Mouse (Mus musculus) limb, embryonic 14.5 days (tissue): ENCODE data around the gene Gm26620. TPM values are rescaled to one million over a fixed set of nuclear protein-coding genes. Genes with fewer than 3 reads are reported as not detected.
A peak's percentile ranks its signal among the peaks of the same experiment; 100 is the strongest.

Experiments used
- ATAC-seq: fragments of 200-750 bp; cut with Nextera tagmentation; 2 replicates; pipeline ENCODE4 v1.8.0; 2017; ENCODE audit warnings: low read depth, moderate number of reproducible peaks, moderate TSS enrichment; ENCODE audit not compliant: low FRiP score
- DNase-seq: peaks from one replicate; pipeline ENCODE4 v3.0.0-alpha.2; 2015; ENCODE audit warnings: low spot score
- H3K27ac ChIP-seq: fragments of 300-500 bp; sonication (generic); replicated peaks from 2 replicates; pipeline ENCODE4 v1.5.1; 2014; ENCODE audit warnings: low read depth, mild to moderate bottlenecking, low read length, moderate library complexity, mixed read lengths
- H3K27me3 ChIP-seq: fragments of 300-500 bp; sonication (generic); 2 replicates; pipeline ENCODE4 v1.6.1; 2014; ENCODE audit warnings: low read length, mixed read lengths; ENCODE audit not compliant: control insufficient read depth, insufficient read depth
- H3K36me3 ChIP-seq: fragments of 300-500 bp; sonication (generic); 2 replicates; pipeline ENCODE4 v1.6.1; 2014; ENCODE audit warnings: mild to moderate bottlenecking, low read length, moderate library complexity, mixed read lengths; ENCODE audit not compliant: control insufficient read depth, insufficient read depth
- H3K4me1 ChIP-seq: fragments of 300-500 bp; sonication (generic); 2 replicates; pipeline ENCODE4 v1.6.1; 2014; ENCODE audit warnings: antibody characterized with exemption, low read length, mixed read lengths; ENCODE audit not compliant: control insufficient read depth, insufficient read depth
- H3K4me2 ChIP-seq: fragments of 300-500 bp; sonication (generic); replicated peaks from 2 replicates; pipeline ENCODE4 v1.6.1; 2014; ENCODE audit warnings: low read depth, mild to moderate bottlenecking, low read length, moderate library complexity; ENCODE audit not compliant: severe bottlenecking
- H3K4me3 ChIP-seq: fragments of 300-500 bp; sonication (generic); replicated peaks from 2 replicates; pipeline ENCODE4 v1.5.1; 2014; ENCODE audit warnings: low read length
- H3K9ac ChIP-seq: fragments of 300-500 bp; sonication (generic); 2 replicates; pipeline ENCODE4 v1.6.1; 2014; ENCODE audit warnings: mild to moderate bottlenecking, low read depth, low read length, moderate library complexity; ENCODE audit not compliant: severe bottlenecking
- H3K9me3 ChIP-seq: fragments of 300-500 bp; sonication (generic); 2 replicates; pipeline ENCODE4 v1.6.1; 2016; ENCODE audit warnings: low read length; ENCODE audit not compliant: control insufficient read depth
- POLR2A ChIP-seq: fragments of 200-500 bp; IDR thresholded peaks from 2 replicates; pipeline ENCODE4 v1.8.0; 2012; ENCODE audit warnings: inconsistent platforms, mild to moderate bottlenecking, moderate library complexity, borderline replicate concordance; ENCODE audit not compliant: insufficient read depth, insufficient read length; ENCODE audit errors: extremely low read depth
- WGBS: fragments of 180-500 bp; shearing (Covaris S2); extraction: QIAGEN DNeasy Blood & Tissue Kit; methylation state at CpG from one replicate; pipeline ENCODE4 v1.1.7; 2014; 5-methylcytosine and 5-hydroxymethylcytosine counted together
- polyA plus RNA-seq, 2 experiments: library from polyadenylated mRNA; depleted of rRNA in 1 of 2; stranded (reverse) in 1 of 2; unstranded in 1 of 2; fragments of >200 nt; fragmentation: Nextera tagmentation in 1 of 2; extraction: Ambion mirVana in 1 of 2; gene quantifications; 2 replicates each; pipeline versions ENCODE4 v1.2.1 to v1.2.3; 2012 to 2014

Gene Gm26620
- polyA plus RNA-seq (2012; rRNA removed), result 0.72 and 0.91 TPM in 2 replicates
- 0.78 and 0.82 TPM in 2 replicates for polyA plus RNA-seq (2014; fragmentation: Nextera tagmentation; extraction: Ambion mirVana)

DNA sequence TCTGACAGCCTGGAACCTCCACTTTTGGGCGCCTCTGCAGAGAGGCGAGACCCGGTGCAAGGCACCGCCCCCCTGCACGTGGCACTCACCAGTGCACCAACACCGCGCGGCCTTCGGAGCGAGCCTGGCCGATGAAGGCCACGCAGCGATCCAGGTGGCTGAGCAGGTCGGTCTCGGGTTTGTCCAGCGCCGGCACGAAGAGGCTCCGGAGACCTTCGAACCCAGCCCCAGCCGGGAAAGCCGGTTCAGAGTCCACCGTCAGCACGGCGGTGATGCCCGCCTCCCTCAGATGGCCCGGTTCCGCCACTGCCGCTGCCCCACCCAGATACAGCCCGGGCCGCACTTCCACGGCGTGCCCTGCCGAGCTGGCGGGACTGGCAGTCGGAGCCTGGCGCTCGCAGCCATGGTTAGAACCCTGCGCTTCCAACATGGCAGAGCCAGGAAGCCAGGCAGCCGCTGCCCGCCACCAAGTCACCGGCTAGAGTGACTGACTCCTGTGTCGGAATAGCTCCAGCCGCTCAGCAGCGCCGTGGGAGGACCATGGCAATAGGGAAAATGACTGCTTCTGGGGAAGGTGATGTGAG lies at the start of gene Gm26620, which contains the start of gene Dusp12:
Gm26620 (plus strand) TSS at position 88 of the 584 bp plus-strand sequence.
Dusp12 (minus strand) TSS at position 563 of the 584 bp plus-strand sequence.
- no peaks in the 10 kb centered on the region for H3K27me3 ChIP-seq
- peak; percentile 73; the same call in 1 of the 2 replicates for TF ChIP-seq POLR2A
- H3K4me2 ChIP-seq, result peak within 1 kb of the TSS; percentile 78
- peak within 1 kb of the TSS; percentile 97 for H3K4me3 ChIP-seq
- ATAC-seq (peak; percentile 93), DNase-seq (peak; percentile 96)
- under 1% methylated on average over 40 of the region's 46 CpGs for WGBS
- H3K9ac ChIP-seq, result peak within 1 kb of the TSS; percentile 90
- H3K9me3 ChIP-seq, result no peaks in the 10 kb centered on the region
- H3K4me1 ChIP-seq, result peaks cover 9% of the 10 kb centered on the region
- H3K27ac ChIP-seq, result peak within 1 kb of the TSS; percentile 85
- H3K36me3 ChIP-seq, result peaks cover 5% of the 10 kb centered on the region

DNA sequence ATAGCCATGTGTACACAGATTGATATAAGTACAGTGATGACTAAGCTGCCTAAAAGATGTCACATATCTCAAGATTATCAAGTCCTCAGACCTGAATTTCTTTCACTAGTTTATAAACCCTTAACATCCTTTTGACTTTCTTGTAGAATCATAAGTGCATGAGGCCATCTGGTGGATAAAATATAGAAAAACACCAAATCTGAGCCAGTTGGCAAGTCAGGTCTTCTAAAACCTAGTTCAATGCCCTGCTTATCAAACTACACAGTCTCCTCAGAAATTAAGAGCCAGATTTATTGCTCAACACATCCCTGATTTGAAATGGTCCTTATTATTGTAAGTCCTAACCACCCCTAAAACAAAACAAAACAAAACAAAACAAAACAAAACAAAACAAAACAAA lies 45.2 kb upstream of the Gm26620 start:
- Histone ChIP-seq H3K9me3 (no peaks in the 10 kb centered on the region), H3K27me3 (no peaks in the 10 kb centered on the region), H3K36me3 (peaks cover 16% of the 10 kb centered on the region), H3K9ac (no peak overlapping the region), H3K4me3 (no peak overlapping the region), H3K4me2 (no peak overlapping the region), H3K4me1 (0 out of 2 replicates have a peak, but pooled peaks cover 2% of the 10 kb centered on the region), H3K27ac (no peak overlapping the region)
- no peak for TF ChIP-seq POLR2A
- DNase-seq, result peak; percentile 67
- no peak for ATAC-seq

DNA sequence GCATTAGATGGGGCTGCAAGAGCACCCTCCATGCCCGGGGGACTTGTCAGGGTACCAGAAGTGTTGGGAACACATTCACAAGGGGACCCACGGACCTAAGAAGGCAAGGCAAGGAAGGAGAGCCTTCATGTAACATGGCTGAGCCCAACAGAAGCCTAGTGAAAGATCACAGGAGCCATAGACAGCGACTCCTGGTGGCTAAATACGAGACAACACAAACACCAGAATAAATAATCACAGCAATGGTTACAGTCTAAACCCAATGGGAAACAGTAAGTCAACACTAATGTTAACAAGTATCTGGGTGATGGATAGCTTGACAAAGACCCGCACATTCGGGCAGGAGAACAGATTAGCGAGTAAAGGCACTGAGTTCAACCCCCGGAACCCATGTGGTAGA lies 40.5 kb upstream of the Gm26620 start:
- Histone ChIP-seq H3K9ac (no peak overlapping the region), H3K36me3 (peaks cover 16% of the 10 kb centered on the region), H3K9me3 (no peaks in the 10 kb centered on the region), H3K4me2 (no peak overlapping the region), H3K4me1 (no peaks in the 10 kb centered on the region), H3K27me3 (no peaks in the 10 kb centered on the region), H3K27ac (no peak overlapping the region), H3K4me3 (no peak overlapping the region)
- WGBS, result 58% methylated on average over 8 of the region's 8 CpGs
- ATAC-seq (no peak), DNase-seq (peak; percentile 27)
- no peak for TF ChIP-seq POLR2A

DNA sequence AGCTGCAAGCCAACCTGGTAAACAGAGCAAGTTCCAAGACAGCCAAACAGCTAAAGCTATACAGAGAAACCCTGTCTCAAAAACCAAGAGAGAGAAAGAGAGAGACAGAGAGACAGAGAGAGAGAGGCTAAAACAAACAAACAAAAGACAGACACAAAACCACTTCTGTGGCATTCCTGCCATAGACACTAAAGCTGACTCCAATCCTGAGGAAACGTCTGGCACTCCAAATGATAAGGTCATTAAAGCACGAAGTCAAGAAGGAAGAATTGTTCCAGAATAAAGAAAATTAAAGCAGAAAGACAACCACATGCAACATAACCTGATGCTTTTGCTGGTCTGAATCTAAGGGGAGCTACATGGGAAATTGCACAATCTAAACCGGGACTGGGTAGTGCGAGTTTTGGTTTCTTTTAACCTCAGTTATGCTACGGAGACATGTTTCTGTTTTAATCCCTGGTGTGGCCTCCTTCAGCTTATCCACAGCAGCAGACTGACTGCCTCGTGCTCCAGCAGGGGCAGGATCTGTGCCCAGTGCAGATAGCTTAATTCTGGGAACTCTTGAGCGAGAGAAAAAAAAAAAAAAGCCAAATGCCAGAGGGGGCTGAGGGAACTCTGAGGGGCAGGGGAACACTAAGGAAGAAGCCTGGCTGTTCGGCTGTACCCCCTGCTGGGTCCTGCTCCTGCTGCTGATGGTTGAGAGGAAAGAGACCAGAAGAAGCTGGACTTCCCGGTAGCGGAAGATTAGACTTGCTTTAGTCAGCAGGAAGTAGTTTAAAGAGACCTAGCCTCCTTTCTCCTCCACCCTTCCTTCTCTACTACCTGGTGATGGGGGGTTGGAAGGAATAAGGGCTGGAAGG lies 39.2 kb upstream of the Gm26620 start:
- ATAC-seq (no peak), DNase-seq (no peak)
- H3K4me2 ChIP-seq, result no peak overlapping the region
- no peak overlapping the region for H3K9ac ChIP-seq
- H3K4me3 ChIP-seq, result no peak overlapping the region
- H3K9me3 ChIP-seq, result no peaks in the 10 kb centered on the region
- no peak overlapping the region for H3K27ac ChIP-seq
- whole genome bisulfite sequencing, result 38% methylated on average over 10 of the region's 10 CpGs
- H3K36me3 ChIP-seq, result peaks cover 9% of the 10 kb centered on the region
- no peaks in the 10 kb centered on the region for H3K27me3 ChIP-seq
- H3K4me1 ChIP-seq, result no peaks in the 10 kb centered on the region
- no peak for TF ChIP-seq POLR2A

DNA sequence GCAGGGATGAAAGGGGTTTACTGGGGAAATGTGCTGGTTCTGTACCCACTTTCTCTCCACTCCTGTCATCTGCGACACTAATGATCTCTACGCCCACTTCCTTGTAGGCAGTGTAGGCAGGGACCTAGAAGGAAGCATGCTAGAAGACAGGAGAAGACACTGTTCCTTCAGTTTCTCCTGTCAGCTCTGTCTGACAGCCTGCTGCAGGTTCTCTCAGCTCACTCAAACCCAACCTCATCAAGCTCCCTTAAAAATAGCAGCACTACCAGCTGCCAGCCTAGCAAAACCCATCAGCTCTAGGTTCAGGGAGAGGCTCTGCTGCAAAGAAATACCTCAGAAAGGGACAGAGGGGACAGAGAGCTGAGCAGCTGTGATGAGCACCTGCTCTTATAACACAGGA lies 34.9 kb upstream of the Gm26620 start:
- H3K27me3 ChIP-seq, result no peaks in the 10 kb centered on the region
- no peak overlapping the region for H3K9ac ChIP-seq
- peaks cover 9% of the 10 kb centered on the region for H3K36me3 ChIP-seq
- no peaks in the 10 kb centered on the region for H3K4me1 ChIP-seq
- no peaks in the 10 kb centered on the region for H3K9me3 ChIP-seq
- H3K27ac ChIP-seq, result no peak overlapping the region
- WGBS, result 100% methylated on average over 2 of the region's 2 CpGs
- H3K4me3 ChIP-seq, result no peak overlapping the region
- no peak for ATAC-seq
- no peak overlapping the region for H3K4me2 ChIP-seq
- DNase-seq, result no peak
- no peak for TF ChIP-seq POLR2A
